Mouse (Mus musculus) erythroblast, embryonic 14.5 days (primary cell): ENCODE measurements around the gene Ugt1a6a. TPM values are rescaled to one million over a fixed set of nuclear protein-coding genes. Genes with fewer than 3 reads are reported as not detected.
"Not testable (repeated sequence)": the region's sequence is repeated elsewhere in the genome, so short reads cannot be mapped to it uniquely, and the experiment has no call there.

ENCODE experiments used
- H3K27me3 ChIP-seq: 2 replicates; pipeline ENCODE4 v1.6.1; 2012; ENCODE audit warnings: inconsistent platforms; ENCODE audit not compliant: control insufficient read depth
- H3K36me3 ChIP-seq: 2 replicates; pipeline ENCODE4 v1.6.1; 2012; ENCODE audit warnings: mild to moderate bottlenecking, inconsistent platforms; ENCODE audit not compliant: control insufficient read depth
- H3K4me1 ChIP-seq: 2 replicates; pipeline ENCODE4 v1.6.1; 2012; ENCODE audit warnings: inconsistent platforms; ENCODE audit not compliant: control insufficient read depth
- H3K4me3 ChIP-seq: replicated peaks from 2 replicates; pipeline ENCODE3; 2012; ENCODE audit warnings: moderate library complexity, mild to moderate bottlenecking, inconsistent platforms
- H3K9me3 ChIP-seq: 2 replicates; pipeline ENCODE4 v1.6.1; 2012; ENCODE audit warnings: low read length, inconsistent platforms, mixed read lengths; ENCODE audit not compliant: control insufficient read depth
- GATA1 ChIP-seq: IDR thresholded peaks from 2 replicates; pipeline ENCODE4 v1.6.1; 2012; ENCODE audit warnings: low read length, inconsistent platforms, mixed read lengths
- TAL1 ChIP-seq: IDR thresholded peaks from 3 replicates; pipeline ENCODE4 v1.6.1; 2012; ENCODE audit warnings: low read length, inconsistent platforms, mixed read lengths
- polyA plus RNA-seq: library from polyadenylated mRNA; stranded (reverse); fragments of >175 nt; gene quantifications from 2 replicates; pipeline ENCODE4 v1.2.3, GENCODE M21; 2012

Gene Ugt1a6a
- polyA plus RNA-seq, 1 experiment, result not detected

GRCm38 (mm10) chr1:88224029-88224776, 89.6 kb downstream of the Ugt1a6a start:
- Histone ChIP-seq H3K4me1 (peaks cover 3% of the 10 kb centered on the region), H3K4me3 (no peak overlapping the region), H3K9me3 (peaks cover 18% of the 10 kb centered on the region), H3K27me3 (no peaks in the 10 kb centered on the region), H3K36me3 (no peaks in the 10 kb centered on the region)
- no peak for TF ChIP-seq TAL1
- no peak for TF ChIP-seq GATA1

GRCm38 (mm10) chr1:88225301-88225700, 90.7 kb downstream of the Ugt1a6a start:
- peaks cover 23% of the 10 kb centered on the region for H3K9me3 ChIP-seq
- H3K4me1 ChIP-seq, H3K36me3 ChIP-seq, H3K4me3 ChIP-seq, H3K27me3 ChIP-seq: not testable (repeated sequence)

GRCm38 (mm10) chr1:88225741-88226140, 91.1 kb downstream of the Ugt1a6a start:
- no peak overlapping the region for H3K4me3 ChIP-seq
- no peaks in the 10 kb centered on the region for H3K36me3 ChIP-seq
- H3K27me3 ChIP-seq, result no peaks in the 10 kb centered on the region
- TF ChIP-seq TAL1, result no peak
- TF ChIP-seq GATA1, result no peak
- H3K9me3 ChIP-seq, result peaks cover 28% of the 10 kb centered on the region
- H3K4me1 ChIP-seq, result peaks cover 3% of the 10 kb centered on the region

- Histone ChIP-seq H3K27me3 (no peaks in the 10 kb centered on the region), H3K4me1 (peaks cover 3% of the 10 kb centered on the region), H3K36me3 (no peaks in the 10 kb centered on the region), H3K4me3 (no peak within 1 kb of the TSS), H3K9me3 (peaks cover 29% of the 10 kb centered on the region)
- TF ChIP-seq GATA1 (no peak), TAL1 (no peak)
These were observed 92.2 kb downstream of the Ugt1a6a start, which contains the start of gene Mroh2a for GRCm38 (mm10) chr1:88226670-88227379. Gene Mroh2a (plus strand): TSS chr1:88226986.

GRCm38 (mm10) chr1:88227482-88227881, 92.9 kb downstream of the Ugt1a6a start:
- Histone ChIP-seq H3K4me1 (peaks cover 3% of the 10 kb centered on the region), H3K27me3 (no peaks in the 10 kb centered on the region), H3K9me3 (peaks cover 34% of the 10 kb centered on the region), H3K4me3 (no peak overlapping the region), H3K36me3 (no peaks in the 10 kb centered on the region)
- TF ChIP-seq GATA1 (no peak), TAL1 (no peak)

- H3K27me3 ChIP-seq, result no peaks in the 10 kb centered on the region
- peaks cover 3% of the 10 kb centered on the region for H3K4me1 ChIP-seq
- no peaks in the 10 kb centered on the region for H3K36me3 ChIP-seq
- TF ChIP-seq GATA1 (no peak), TAL1 (no peak)
- peaks cover 38% of the 10 kb centered on the region for H3K9me3 ChIP-seq
- no peak overlapping the region for H3K4me3 ChIP-seq
These were observed 93.5 kb downstream of the Ugt1a6a start for GRCm38 (mm10) chr1:88228121-88228520.

- Histone ChIP-seq H3K27me3 (no peaks in the 10 kb centered on the region), H3K36me3 (no peaks in the 10 kb centered on the region), H3K4me3 (no peak overlapping the region), H3K4me1 (peaks cover 3% of the 10 kb centered on the region), H3K9me3 (peaks cover 48% of the 10 kb centered on the region)
- TF ChIP-seq TAL1 (no peak), GATA1 (no peak)
These were observed 95.0 kb downstream of the Ugt1a6a start for GRCm38 (mm10) chr1:88229566-88229965.

GRCm38 (mm10) chr1:88229986-88230385, 95.4 kb downstream of the Ugt1a6a start:
- TF ChIP-seq GATA1, result no peak
- no peak for TF ChIP-seq TAL1
- H3K9me3 ChIP-seq, result peaks cover 52% of the 10 kb centered on the region
- H3K4me3 ChIP-seq, result no peak overlapping the region
- H3K4me1 ChIP-seq, result peaks cover 3% of the 10 kb centered on the region
- no peaks in the 10 kb centered on the region for H3K36me3 ChIP-seq
- 0 out of 2 replicates have a peak, but pooled peaks cover 2% of the 10 kb centered on the region for H3K27me3 ChIP-seq

GRCm38 (mm10) chr1:88230421-88230820, 95.8 kb downstream of the Ugt1a6a start:
- peaks cover 56% of the 10 kb centered on the region for H3K9me3 ChIP-seq
- H3K4me3 ChIP-seq, result no peak overlapping the region
- peaks cover 5% of the 10 kb centered on the region; the same call in 1 of the 2 replicates for H3K27me3 ChIP-seq

More at GRCm38 (mm10) chr1:88230421-88230820, 95.8 kb downstream of the Ugt1a6a start:
- peaks cover 3% of the 10 kb centered on the region for H3K4me1 ChIP-seq
- no peaks in the 10 kb centered on the region for H3K36me3 ChIP-seq
- TF ChIP-seq TAL1, result no peak
- no peak for TF ChIP-seq GATA1
